Mouse (Mus musculus) heart, embryonic 16.5 days (tissue): ENCODE results near the gene Rnase1. TPM values are rescaled to one million over a fixed set of nuclear protein-coding genes. Genes with fewer than 3 reads are reported as not detected.
"Not testable (repeated sequence)": the region's sequence is repeated elsewhere in the genome, so short reads cannot be mapped to it uniquely, and the experiment has no call there.

ENCODE experiments used
- ATAC-seq: fragments of 200-750 bp; cut with Nextera tagmentation; replicated peaks from 2 replicates; pipeline ENCODE4 v1.8.0; 2017; ENCODE audit warnings: moderate number of reproducible peaks; ENCODE audit not compliant: insufficient read depth, low FRiP score; ENCODE audit errors: extremely low read depth
- H3K27ac ChIP-seq: fragments of 300-500 bp; sonication (generic); 2 replicates; pipeline ENCODE4 v1.5.1; 2014; ENCODE audit warnings: mild to moderate bottlenecking, low read length, control low read depth, moderate library complexity
- H3K27me3 ChIP-seq: fragments of 300-500 bp; sonication (generic); 2 replicates; pipeline ENCODE4 v1.6.1; 2014; ENCODE audit warnings: low read length, mixed read lengths; ENCODE audit not compliant: control insufficient read depth, insufficient read depth
- H3K36me3 ChIP-seq: fragments of 300-500 bp; sonication (generic); 2 replicates; pipeline ENCODE4 v1.6.1; 2014; ENCODE audit not compliant: control insufficient read depth, insufficient read depth
- H3K4me1 ChIP-seq: fragments of 300-500 bp; sonication (generic); 2 replicates; pipeline ENCODE4 v1.6.1; 2014; ENCODE audit warnings: low read length, mixed read lengths; ENCODE audit not compliant: control insufficient read depth, insufficient read depth
- H3K4me2 ChIP-seq: fragments of 300-500 bp; sonication (generic); 2 replicates; pipeline ENCODE4 v1.6.1; 2014; ENCODE audit warnings: low read depth, mild to moderate bottlenecking, control low read depth, low read length
- H3K4me3 ChIP-seq: fragments of 300-500 bp; sonication (generic); 2 replicates; pipeline ENCODE4 v1.5.1; 2014; ENCODE audit warnings: mild to moderate bottlenecking, control low read depth, low read length
- H3K9ac ChIP-seq: fragments of 300-500 bp; sonication (generic); 2 replicates; pipeline ENCODE4 v1.6.1; 2014; ENCODE audit warnings: low read length, control low read depth
- H3K9me3 ChIP-seq: fragments of 300-500 bp; sonication (generic); replicated peaks from 2 replicates; pipeline ENCODE4 v1.6.1; 2016; ENCODE audit warnings: low read length; ENCODE audit not compliant: control insufficient read depth
- WGBS: fragments of 180-500 bp; shearing (Covaris S2); extraction: QIAGEN DNeasy Blood & Tissue Kit; methylation state at CpG from one replicate; pipeline ENCODE4 v1.1.7; 2014; 5-methylcytosine and 5-hydroxymethylcytosine counted together
- polyA plus RNA-seq: library from polyadenylated mRNA; unstranded; fragments of >200 nt; fragmentation: Nextera tagmentation; extraction: Ambion mirVana; gene quantifications from 2 replicates; pipeline ENCODE4 v1.2.1, GENCODE M21; 2015

Gene Rnase1
- polyA plus RNA-seq, 1 experiment from 2014 or later, result 0.91 TPM

- H3K27me3 ChIP-seq, H3K4me2 ChIP-seq, H3K4me3 ChIP-seq, H3K9me3 ChIP-seq, H3K27ac ChIP-seq, H3K36me3 ChIP-seq, H3K4me1 ChIP-seq, H3K9ac ChIP-seq, ATAC-seq: not testable (repeated sequence)
- WGBS, result 96% methylated on average over 3 of the region's 3 CpGs
Measured at GRCm38 (mm10) chr14:51161976-51162375, 15.4 kb upstream of the Rnase1 start, which contains the start of gene Rnase2b. Gene Rnase2b, plus strand, starts transcription at chr14:51162260.

GRCm38 (mm10) chr14:51157072-51157471 is 10.5 kb upstream of the Rnase1 start:
- 81% methylated on average over 1 of the region's 1 CpGs for WGBS
- H3K27ac ChIP-seq, result no peak overlapping the region
- H3K27me3 ChIP-seq, result no peaks in the 10 kb centered on the region
- H3K36me3 ChIP-seq, result no peaks in the 10 kb centered on the region
- no peaks in the 10 kb centered on the region for H3K4me1 ChIP-seq
- H3K9ac ChIP-seq, result no peak overlapping the region
- H3K4me3 ChIP-seq, result no peak overlapping the region
- no peak for ATAC-seq
- H3K4me2 ChIP-seq, result no peak overlapping the region
- H3K9me3 ChIP-seq, result no peaks in the 10 kb centered on the region

GRCm38 (mm10) chr14:51156736-51157068 is 10.1 kb upstream of the Rnase1 start:
- no peaks in the 10 kb centered on the region for H3K27me3 ChIP-seq
- H3K27ac ChIP-seq, result no peak overlapping the region
- H3K4me2 ChIP-seq, result no peak overlapping the region
- 77% methylated on average over 4 of the region's 4 CpGs for WGBS
- H3K9me3 ChIP-seq, result no peaks in the 10 kb centered on the region
- no peaks in the 10 kb centered on the region for H3K4me1 ChIP-seq
- ATAC-seq, result no peak
- H3K9ac ChIP-seq, result no peak overlapping the region
- H3K4me3 ChIP-seq, result no peak overlapping the region
- no peaks in the 10 kb centered on the region for H3K36me3 ChIP-seq

GRCm38 (mm10) chr14:51156056-51156735 is 9.6 kb upstream of the Rnase1 start:
- 81% methylated on average over 5 of the region's 5 CpGs for whole genome bisulfite sequencing
- Histone ChIP-seq H3K4me1 (no peaks in the 10 kb centered on the region), H3K9me3 (no peaks in the 10 kb centered on the region), H3K27ac (no peak overlapping the region), H3K27me3 (no peaks in the 10 kb centered on the region), H3K4me3 (no peak overlapping the region), H3K9ac (no peak overlapping the region), H3K4me2 (no peak overlapping the region), H3K36me3 (no peaks in the 10 kb centered on the region)
- no peak for ATAC-seq

GRCm38 (mm10) chr14:51152249-51152870 is 5.8 kb upstream of the Rnase1 start:
- Histone ChIP-seq H3K4me2 (no peak overlapping the region), H3K27ac (no peak overlapping the region), H3K4me3 (no peak overlapping the region), H3K4me1 (no peaks in the 10 kb centered on the region), H3K27me3 (no peaks in the 10 kb centered on the region), H3K36me3 (no peaks in the 10 kb centered on the region), H3K9ac (no peak overlapping the region), H3K9me3 (no peaks in the 10 kb centered on the region)
- ATAC-seq, result no peak
- WGBS, result 51% methylated on average over 5 of the region's 5 CpGs

GRCm38 (mm10) chr14:51150206-51150831 is 3.7 kb upstream of the Rnase1 start:
- Histone ChIP-seq H3K27ac (no peak overlapping the region), H3K27me3 (no peaks in the 10 kb centered on the region), H3K4me3 (no peak overlapping the region), H3K4me1 (no peaks in the 10 kb centered on the region), H3K36me3 (no peaks in the 10 kb centered on the region), H3K4me2 (no peak overlapping the region), H3K9me3 (no peaks in the 10 kb centered on the region), H3K9ac (no peak overlapping the region)
- WGBS, result 69% methylated on average over 3 of the region's 3 CpGs
- ATAC-seq, result no peak

GRCm38 (mm10) chr14:51149164-51149563 is 2.6 kb upstream of the Rnase1 start:
- H3K4me3 ChIP-seq, result no peak overlapping the region
- no peak overlapping the region for H3K27ac ChIP-seq
- no peaks in the 10 kb centered on the region for H3K4me1 ChIP-seq
- 63% methylated on average over 5 of the region's 5 CpGs for WGBS
- H3K27me3 ChIP-seq, result no peaks in the 10 kb centered on the region
- no peaks in the 10 kb centered on the region for H3K9me3 ChIP-seq
- H3K9ac ChIP-seq, result no peak overlapping the region
- H3K4me2 ChIP-seq, result no peak overlapping the region
- H3K36me3 ChIP-seq, result no peaks in the 10 kb centered on the region
- no peak for ATAC-seq

GRCm38 (mm10) chr14:51148006-51148405 is 1.4 kb upstream of the Rnase1 start:
- Histone ChIP-seq H3K27ac (no peak overlapping the region), H3K9me3 (no peaks in the 10 kb centered on the region), H3K36me3 (no peaks in the 10 kb centered on the region), H3K4me3 (no peak overlapping the region), H3K27me3 (no peaks in the 10 kb centered on the region), H3K9ac (no peak overlapping the region), H3K4me2 (no peak overlapping the region), H3K4me1 (peaks cover 8% of the 10 kb centered on the region)
- 51% methylated on average over 3 of the region's 3 CpGs for WGBS
- ATAC-seq, result no peak

GRCm38 (mm10) chr14:51145521-51145920 is 1.1 kb downstream of the Rnase1 start:
- H3K9ac ChIP-seq, result no peak overlapping the region
- H3K4me2 ChIP-seq, result no peak overlapping the region
- no peak for ATAC-seq
- no peak overlapping the region for H3K27ac ChIP-seq
- H3K36me3 ChIP-seq, result no peaks in the 10 kb centered on the region
- H3K4me3 ChIP-seq, result no peak overlapping the region
- WGBS, result 80% methylated on average over 6 of the region's 6 CpGs
- no peaks in the 10 kb centered on the region for H3K27me3 ChIP-seq
- H3K4me1 ChIP-seq, result peaks cover 9% of the 10 kb centered on the region
- H3K9me3 ChIP-seq, result no peaks in the 10 kb centered on the region
